Mouse (Mus musculus) kidney, embryonic 14.5 days (tissue): Measurements from ENCODE around the gene Nuak1. TPM values are rescaled to one million over a fixed set of nuclear protein-coding genes. Genes with fewer than 3 reads are reported as not detected.

Experiments
- ATAC-seq: fragments of 200-750 bp; cut with Nextera tagmentation; 2 replicates; pipeline ENCODE4 v1.8.0; 2017; ENCODE audit warnings: moderate number of reproducible peaks, mild to moderate bottlenecking, moderate TSS enrichment, moderate library complexity; ENCODE audit not compliant: low FRiP score, low TSS enrichment
- H3K27ac ChIP-seq: fragments of 300-500 bp; sonication (generic); 2 replicates; pipeline ENCODE4 v1.5.1; 2014; ENCODE audit warnings: low read depth, mild to moderate bottlenecking, low read length, moderate library complexity, mixed read lengths
- H3K27me3 ChIP-seq: fragments of 300-500 bp; sonication (generic); 2 replicates; pipeline ENCODE4 v1.6.1; 2014; ENCODE audit warnings: mild to moderate bottlenecking, low read length; ENCODE audit not compliant: control insufficient read depth, insufficient read depth
- H3K36me3 ChIP-seq: fragments of 300-500 bp; sonication (generic); 2 replicates; pipeline ENCODE4 v1.6.1; 2014; ENCODE audit warnings: low read length, mixed read lengths; ENCODE audit not compliant: control insufficient read depth, insufficient read depth
- H3K4me1 ChIP-seq: fragments of 300-500 bp; sonication (generic); 2 replicates; pipeline ENCODE4 v1.6.1; 2014; ENCODE audit warnings: low read length, mixed read lengths; ENCODE audit not compliant: control insufficient read depth, insufficient read depth
- H3K4me2 ChIP-seq: fragments of 300-500 bp; sonication (generic); replicated peaks from 2 replicates; pipeline ENCODE4 v1.6.1; 2014; ENCODE audit warnings: low read depth, mild to moderate bottlenecking, low read length
- H3K4me3 ChIP-seq: fragments of 300-500 bp; sonication (generic); 2 replicates; pipeline ENCODE4 v1.5.1; 2014; ENCODE audit warnings: mild to moderate bottlenecking, low read length
- H3K9ac ChIP-seq: fragments of 300-500 bp; sonication (generic); 2 replicates; pipeline ENCODE4 v1.6.1; 2014; ENCODE audit warnings: low read depth, mild to moderate bottlenecking, low read length, moderate library complexity
- H3K9me3 ChIP-seq: fragments of 300-500 bp; sonication (generic); 2 replicates; pipeline ENCODE4 v1.6.1; 2016; ENCODE audit warnings: low read length; ENCODE audit not compliant: control insufficient read depth
- WGBS: fragments of 180-500 bp; shearing (Covaris S2); extraction: QIAGEN DNeasy Blood & Tissue Kit; methylation state at CpG from one replicate; pipeline ENCODE4 v1.1.7; 2014; 5-methylcytosine and 5-hydroxymethylcytosine counted together
- polyA plus RNA-seq: library from polyadenylated mRNA; unstranded; fragments of >200 nt; fragmentation: Nextera tagmentation; extraction: Ambion mirVana; gene quantifications from 2 replicates; pipeline ENCODE4 v1.2.1, GENCODE M21; 2014

The Nuak1 gene
- polyA plus RNA-seq, 1 experiment from 2014 or later, result 3.0 TPM

- no peak for ATAC-seq
- Histone ChIP-seq H3K9me3 (no peaks in the 10 kb centered on the region), H3K4me1 (peaks cover 19% of the 10 kb centered on the region), H3K4me3 (no peak overlapping the region), H3K27me3 (no peaks in the 10 kb centered on the region), H3K4me2 (no peak overlapping the region), H3K27ac (no peak overlapping the region), H3K9ac (no peak overlapping the region), H3K36me3 (no peaks in the 10 kb centered on the region; the same call in 1 of the 2 replicates)
- 91% methylated on average over 12 of the region's 12 CpGs for WGBS
Measured at GRCm38 (mm10) chr10:84393881-84394280, 46.5 kb downstream of the Nuak1 start.

DNA sequence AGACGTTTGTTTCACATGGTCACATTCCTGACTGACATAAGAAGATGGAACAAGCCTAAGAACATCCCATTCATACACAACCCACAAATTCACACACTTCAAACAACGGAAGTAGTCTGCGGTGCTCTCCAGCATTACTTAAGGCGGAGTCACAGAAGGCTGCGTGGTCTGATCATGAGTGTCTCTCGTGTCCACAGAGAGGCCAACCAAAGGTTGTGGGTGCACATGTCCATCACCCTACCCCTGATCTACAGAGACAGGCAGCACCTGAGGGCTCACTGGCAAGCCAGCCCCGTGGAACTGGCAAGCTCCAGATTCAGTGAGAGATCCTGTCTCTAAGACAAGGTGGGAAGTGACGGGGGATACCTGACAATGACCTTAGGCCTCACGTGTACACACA lies 47.0 kb downstream of the Nuak1 start:
- WGBS, result 79% methylated on average over 9 of the region's 9 CpGs
- no peaks in the 10 kb centered on the region for H3K9me3 ChIP-seq
- no peak for ATAC-seq
- no peak overlapping the region for H3K4me3 ChIP-seq
- H3K27ac ChIP-seq, result no peak overlapping the region
- H3K36me3 ChIP-seq, result no peaks in the 10 kb centered on the region
- H3K4me1 ChIP-seq, result peaks cover 23% of the 10 kb centered on the region
- no peaks in the 10 kb centered on the region for H3K27me3 ChIP-seq
- no peak overlapping the region for H3K9ac ChIP-seq
- no peak overlapping the region for H3K4me2 ChIP-seq

GRCm38 (mm10) chr10:84392723-84393081 lies 47.7 kb downstream of the Nuak1 start:
- Histone ChIP-seq H3K4me2 (no peak overlapping the region), H3K36me3 (no peaks in the 10 kb centered on the region), H3K27me3 (no peaks in the 10 kb centered on the region), H3K9me3 (no peaks in the 10 kb centered on the region), H3K9ac (no peak overlapping the region), H3K4me3 (no peak overlapping the region), H3K4me1 (peaks cover 30% of the 10 kb centered on the region), H3K27ac (no peak overlapping the region)
- WGBS, result 85% methylated on average over 3 of the region's 3 CpGs
- no peak for ATAC-seq

GRCm38 (mm10) chr10:84392027-84392722 lies 48.2 kb downstream of the Nuak1 start:
- Histone ChIP-seq H3K27me3 (no peaks in the 10 kb centered on the region), H3K4me3 (no peak overlapping the region), H3K27ac (no peak overlapping the region), H3K36me3 (no peaks in the 10 kb centered on the region), H3K4me2 (no peak overlapping the region), H3K4me1 (peaks cover 36% of the 10 kb centered on the region), H3K9me3 (no peaks in the 10 kb centered on the region), H3K9ac (no peak overlapping the region)
- no peak for ATAC-seq
- 35% methylated on average over 14 of the region's 14 CpGs for WGBS

- no peak overlapping the region for H3K9ac ChIP-seq
- H3K4me2 ChIP-seq, result no peak overlapping the region
- no peak overlapping the region for H3K27ac ChIP-seq
- no peaks in the 10 kb centered on the region for H3K9me3 ChIP-seq
- 70% methylated on average over 5 of the region's 5 CpGs for WGBS
- no peaks in the 10 kb centered on the region for H3K27me3 ChIP-seq
- no peaks in the 10 kb centered on the region for H3K36me3 ChIP-seq
- H3K4me1 ChIP-seq, result peaks cover 42% of the 10 kb centered on the region
- ATAC-seq, result no peak
- no peak overlapping the region for H3K4me3 ChIP-seq
Measured at GRCm38 (mm10) chr10:84389707-84390106, 50.7 kb downstream of the Nuak1 start.

- Histone ChIP-seq H3K9ac (no peak overlapping the region), H3K36me3 (no peaks in the 10 kb centered on the region), H3K27me3 (no peaks in the 10 kb centered on the region), H3K4me1 (peaks cover 48% of the 10 kb centered on the region), H3K9me3 (no peaks in the 10 kb centered on the region), H3K4me3 (no peak overlapping the region), H3K4me2 (0 out of 2 replicates have a peak overlapping the region, but pooled peaks have one; percentile 9), H3K27ac (peak overlapping the region; percentile 31)
- no peak for ATAC-seq
- WGBS, result 30% methylated on average over 22 of the region's 22 CpGs
Measured at GRCm38 (mm10) chr10:84388357-84389141, 51.8 kb downstream of the Nuak1 start.

DNA sequence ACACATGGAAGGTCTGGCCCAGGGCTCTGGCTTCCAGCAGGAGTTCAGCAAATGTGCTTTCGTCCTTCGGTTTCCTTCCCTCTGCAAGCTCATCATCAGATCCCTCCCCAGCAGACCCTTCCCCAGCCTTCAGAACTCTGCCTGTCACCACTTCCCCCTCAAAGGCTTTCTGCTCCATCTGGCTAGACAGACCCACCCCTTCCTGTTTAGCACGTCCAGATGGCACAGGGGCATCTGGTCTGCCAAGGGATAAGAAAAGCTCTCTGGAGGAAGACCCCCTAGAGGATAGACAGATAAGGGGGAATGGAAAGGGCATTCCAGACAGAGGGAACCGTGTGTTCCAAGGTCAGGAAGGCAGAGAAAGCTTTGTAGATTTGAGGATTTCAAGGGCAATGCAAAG lies 53.1 kb downstream of the Nuak1 start:
- WGBS, result 25% methylated on average over 4 of the region's 4 CpGs
- Histone ChIP-seq H3K27ac (peak overlapping the region; percentile 47; the same call in 1 of the 2 replicates), H3K9ac (peak overlapping the region; percentile 2; the same call in 1 of the 2 replicates), H3K36me3 (no peaks in the 10 kb centered on the region), H3K27me3 (no peaks in the 10 kb centered on the region), H3K4me1 (peaks cover 49% of the 10 kb centered on the region), H3K4me3 (no peak overlapping the region), H3K4me2 (no peak overlapping the region), H3K9me3 (no peaks in the 10 kb centered on the region)
- no peak for ATAC-seq

DNA sequence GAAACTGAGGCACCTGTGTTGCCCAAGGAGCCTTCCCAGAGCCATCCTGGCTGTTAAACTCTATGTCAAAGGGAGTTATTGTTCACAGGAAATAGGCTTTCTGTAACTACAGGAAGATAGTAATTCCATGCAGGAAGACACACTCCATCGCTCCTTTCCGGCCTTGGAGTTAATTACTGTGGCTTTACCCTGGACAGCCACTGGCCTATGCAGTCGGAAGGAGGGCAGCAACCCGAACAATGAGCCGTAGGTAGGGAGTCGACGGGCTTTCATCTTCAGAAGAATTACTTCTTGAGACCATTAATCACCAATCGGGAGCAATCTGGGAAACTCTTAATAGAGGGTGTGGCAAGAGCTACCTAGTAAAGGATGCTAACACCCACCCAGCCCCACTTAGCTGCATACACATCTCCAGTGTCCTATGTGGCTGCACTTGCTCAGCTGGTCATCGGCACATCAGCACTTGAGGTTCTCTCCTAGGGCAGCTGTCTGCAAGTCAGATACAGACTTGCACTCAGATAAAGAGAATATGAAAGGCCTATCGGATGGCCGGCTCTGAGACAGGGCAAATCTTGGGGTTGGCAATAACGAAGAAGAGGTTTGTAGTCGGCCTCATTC lies 53.7 kb downstream of the Nuak1 start:
- 29% methylated on average over 13 of the region's 13 CpGs for WGBS
- Histone ChIP-seq H3K9ac (no peak overlapping the region), H3K4me3 (no peak overlapping the region), H3K27ac (peak overlapping the region; percentile 47; the same call in 1 of the 2 replicates), H3K27me3 (no peaks in the 10 kb centered on the region), H3K4me2 (no peak overlapping the region), H3K4me1 (peaks cover 48% of the 10 kb centered on the region), H3K9me3 (no peaks in the 10 kb centered on the region), H3K36me3 (no peaks in the 10 kb centered on the region)
- peak; percentile 37; the same call in 1 of the 2 replicates for ATAC-seq

DNA sequence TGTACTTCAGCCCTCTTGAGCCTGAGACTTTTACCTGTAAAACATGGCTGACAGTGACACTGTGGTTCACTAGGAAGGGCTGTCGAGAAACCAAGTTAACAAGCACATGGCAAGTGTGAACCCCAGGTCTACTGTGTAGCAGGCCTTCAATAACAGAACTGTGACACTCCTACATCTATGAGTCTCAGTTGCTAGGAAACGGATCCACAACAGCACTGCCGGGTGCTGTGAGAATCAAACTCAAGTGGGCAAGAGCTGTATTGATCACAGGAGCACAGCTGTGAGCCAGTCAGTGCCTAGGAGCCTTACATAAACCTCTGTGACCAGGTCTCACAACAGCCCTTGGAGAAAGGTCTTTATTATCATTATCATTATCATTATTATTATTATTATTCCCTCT lies 54.2 kb downstream of the Nuak1 start:
- 45% methylated on average over 3 of the region's 3 CpGs for WGBS
- no peak for ATAC-seq
- H3K27ac ChIP-seq, result peak overlapping the region; percentile 32; the same call in 1 of the 2 replicates
- no peak overlapping the region for H3K9ac ChIP-seq
- H3K36me3 ChIP-seq, result no peaks in the 10 kb centered on the region
- H3K4me1 ChIP-seq, result peaks cover 48% of the 10 kb centered on the region
- no peak overlapping the region for H3K4me3 ChIP-seq
- H3K27me3 ChIP-seq, result no peaks in the 10 kb centered on the region
- H3K9me3 ChIP-seq, result no peaks in the 10 kb centered on the region
- no peak overlapping the region for H3K4me2 ChIP-seq
